Mouse (Mus musculus) erythroblast, embryonic 14.5 days (primary cell): ENCODE results near the gene Yae1d1. TPM values are rescaled to one million over a fixed set of nuclear protein-coding genes. Genes with fewer than 3 reads are reported as not detected.
"Not testable (repeated sequence)": the region's sequence is repeated elsewhere in the genome, so short reads cannot be mapped to it uniquely, and the experiment has no call there.

Experiments
- H3K27me3 ChIP-seq: 2 replicates; pipeline ENCODE4 v1.6.1; 2012; ENCODE audit warnings: inconsistent platforms; ENCODE audit not compliant: control insufficient read depth
- H3K36me3 ChIP-seq: 2 replicates; pipeline ENCODE4 v1.6.1; 2012; ENCODE audit warnings: mild to moderate bottlenecking, inconsistent platforms; ENCODE audit not compliant: control insufficient read depth
- H3K4me1 ChIP-seq: 2 replicates; pipeline ENCODE4 v1.6.1; 2012; ENCODE audit warnings: inconsistent platforms; ENCODE audit not compliant: control insufficient read depth
- H3K4me3 ChIP-seq: replicated peaks from 2 replicates; pipeline ENCODE3; 2012; ENCODE audit warnings: moderate library complexity, mild to moderate bottlenecking, inconsistent platforms
- H3K9me3 ChIP-seq: 2 replicates; pipeline ENCODE4 v1.6.1; 2012; ENCODE audit warnings: low read length, inconsistent platforms, mixed read lengths; ENCODE audit not compliant: control insufficient read depth
- GATA1 ChIP-seq: IDR thresholded peaks from 2 replicates; pipeline ENCODE4 v1.6.1; 2012; ENCODE audit warnings: low read length, inconsistent platforms, mixed read lengths
- TAL1 ChIP-seq: IDR thresholded peaks from 3 replicates; pipeline ENCODE4 v1.6.1; 2012; ENCODE audit warnings: low read length, inconsistent platforms, mixed read lengths
- polyA plus RNA-seq: library from polyadenylated mRNA; stranded (reverse); fragments of >175 nt; gene quantifications from 2 replicates; pipeline ENCODE4 v1.2.3, GENCODE M21; 2012

The Yae1d1 gene
- polyA plus RNA-seq, 1 experiment, result 0.39 TPM

DNA sequence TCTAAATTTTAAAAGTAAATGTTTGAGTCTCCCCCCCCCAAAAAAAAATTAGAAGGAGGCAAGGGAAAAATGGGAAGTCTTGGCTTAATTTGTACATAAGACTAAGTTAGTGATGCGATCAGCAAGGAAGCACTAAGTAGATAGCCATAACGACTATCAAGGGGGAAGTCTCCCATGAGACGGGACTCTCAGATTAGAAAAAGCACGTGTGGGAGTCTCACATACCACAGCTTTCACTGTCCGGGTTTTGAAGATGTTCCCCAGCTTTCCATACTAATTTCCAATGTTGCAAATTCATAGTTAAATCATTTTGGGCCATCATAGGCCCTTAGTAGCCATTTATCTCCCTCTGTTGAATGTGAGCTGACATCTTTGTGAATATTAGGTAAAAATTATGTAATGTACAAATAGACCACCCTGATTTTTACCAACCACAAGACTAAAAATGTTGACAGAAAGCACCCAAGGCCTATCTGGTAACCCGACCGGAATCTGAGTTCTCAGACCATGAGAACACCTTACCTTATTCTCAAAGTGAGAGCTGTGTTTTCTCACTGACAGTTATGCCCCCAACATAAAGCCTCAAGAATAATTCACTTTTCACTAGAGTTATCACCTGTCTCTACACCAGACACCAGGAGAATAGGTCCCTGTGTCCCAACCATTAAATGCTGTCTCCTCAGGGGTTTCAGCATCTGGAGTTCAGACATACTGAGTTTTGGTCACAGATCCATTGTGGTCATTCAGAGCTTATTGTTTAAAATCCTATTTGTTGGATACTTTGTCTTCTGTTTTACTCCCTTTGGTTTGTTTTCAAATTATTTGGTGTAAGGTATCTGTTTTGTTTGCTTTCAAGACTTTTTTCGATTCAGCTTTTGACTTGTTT, 16.1 kb downstream of the Yae1d1 start:
- Histone ChIP-seq H3K4me3 (no peak overlapping the region), H3K27me3 (peaks cover 3% of the 10 kb centered on the region; the same call in 1 of the 2 replicates), H3K36me3 (no peaks in the 10 kb centered on the region), H3K4me1 (no peaks in the 10 kb centered on the region), H3K9me3 (no peaks in the 10 kb centered on the region)
- no peak for TF ChIP-seq GATA1
- TF ChIP-seq TAL1, result no peak

DNA sequence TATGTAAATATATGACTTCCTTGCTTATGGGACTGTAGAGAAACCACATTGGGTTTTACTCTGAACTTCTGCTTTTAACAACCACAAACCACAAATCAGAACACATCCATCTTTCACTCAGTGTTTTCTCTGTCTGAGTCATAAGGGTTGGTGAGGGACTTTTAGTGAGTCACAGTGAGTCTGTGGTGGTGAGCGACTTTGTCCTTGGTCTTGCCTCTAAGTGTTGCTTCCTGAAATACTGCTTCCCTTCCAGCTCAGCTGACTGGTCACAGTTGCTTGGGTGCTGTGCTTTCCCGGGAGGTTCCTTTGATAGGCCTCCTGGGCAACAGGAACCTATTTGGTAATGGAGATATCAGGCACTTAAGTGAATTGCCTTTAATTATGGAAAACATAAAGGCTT, 17.3 kb downstream of the Yae1d1 start:
- H3K4me1 ChIP-seq, result no peaks in the 10 kb centered on the region
- no peak overlapping the region for H3K4me3 ChIP-seq
- H3K27me3 ChIP-seq, result peaks cover 3% of the 10 kb centered on the region; the same call in 1 of the 2 replicates
- H3K9me3 ChIP-seq, result no peaks in the 10 kb centered on the region
- TF ChIP-seq GATA1 (no peak), TAL1 (no peak)
- no peaks in the 10 kb centered on the region for H3K36me3 ChIP-seq

- Histone ChIP-seq H3K4me1 (no peaks in the 10 kb centered on the region), H3K36me3 (no peaks in the 10 kb centered on the region), H3K4me3 (no peak overlapping the region), H3K27me3 (peaks cover 3% of the 10 kb centered on the region; the same call in 1 of the 2 replicates), H3K9me3 (no peaks in the 10 kb centered on the region)
- TF ChIP-seq TAL1 (no peak), GATA1 (no peak)
Measured at GRCm38 (mm10) chr13:17975457-17975856, 17.7 kb downstream of the Yae1d1 start.

DNA sequence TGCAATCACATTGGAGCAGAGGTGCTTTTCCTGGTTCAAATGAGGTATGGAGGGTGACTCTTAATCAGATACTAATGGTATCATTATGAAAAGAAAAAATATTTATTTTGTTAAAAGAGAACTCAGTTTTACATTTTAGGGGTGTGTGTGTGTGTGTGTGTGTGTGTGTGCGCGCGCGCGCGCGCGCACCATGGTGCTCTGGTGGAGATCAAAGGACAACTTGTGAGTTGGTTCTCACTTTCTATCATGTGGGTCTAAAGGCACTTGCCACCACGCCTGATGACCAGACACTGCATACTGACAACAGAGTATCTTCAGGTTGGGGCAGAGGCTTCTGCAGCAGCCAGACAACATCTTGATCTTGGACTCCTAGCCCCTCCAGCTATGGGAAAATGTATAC, 18.4 kb downstream of the Yae1d1 start:
- Histone ChIP-seq H3K36me3 (no peaks in the 10 kb centered on the region), H3K9me3 (no peaks in the 10 kb centered on the region), H3K27me3 (peaks cover 3% of the 10 kb centered on the region; the same call in 1 of the 2 replicates), H3K4me1 (no peaks in the 10 kb centered on the region), H3K4me3 (no peak overlapping the region)
- TF ChIP-seq TAL1 (no peak), GATA1 (no peak)

DNA sequence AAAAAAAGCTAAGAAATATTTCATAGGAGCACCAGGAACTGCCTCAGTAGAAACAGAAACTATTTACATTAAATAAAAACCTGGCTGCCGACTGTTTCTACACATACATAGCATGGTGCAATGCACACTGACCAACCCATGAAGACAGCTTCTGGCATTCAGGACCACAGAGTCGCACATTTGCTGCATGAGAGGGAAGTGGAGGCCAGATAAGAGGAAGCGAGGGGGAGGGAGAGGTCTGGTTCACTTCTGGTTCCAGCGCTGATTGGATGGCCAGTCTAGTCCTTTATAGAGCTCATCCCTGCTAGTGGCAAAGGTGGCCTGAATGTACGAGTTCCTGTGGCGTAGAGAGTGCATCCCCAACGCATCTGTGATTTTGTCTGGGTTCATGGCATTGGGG, 32.5 kb downstream of the Yae1d1 start:
- no peak overlapping the region for H3K4me3 ChIP-seq
- no peaks in the 10 kb centered on the region for H3K36me3 ChIP-seq
- TF ChIP-seq GATA1 (no peak), TAL1 (no peak)
- H3K9me3 ChIP-seq, result no peaks in the 10 kb centered on the region
- H3K4me1 ChIP-seq, result no peaks in the 10 kb centered on the region
- no peaks in the 10 kb centered on the region for H3K27me3 ChIP-seq

DNA sequence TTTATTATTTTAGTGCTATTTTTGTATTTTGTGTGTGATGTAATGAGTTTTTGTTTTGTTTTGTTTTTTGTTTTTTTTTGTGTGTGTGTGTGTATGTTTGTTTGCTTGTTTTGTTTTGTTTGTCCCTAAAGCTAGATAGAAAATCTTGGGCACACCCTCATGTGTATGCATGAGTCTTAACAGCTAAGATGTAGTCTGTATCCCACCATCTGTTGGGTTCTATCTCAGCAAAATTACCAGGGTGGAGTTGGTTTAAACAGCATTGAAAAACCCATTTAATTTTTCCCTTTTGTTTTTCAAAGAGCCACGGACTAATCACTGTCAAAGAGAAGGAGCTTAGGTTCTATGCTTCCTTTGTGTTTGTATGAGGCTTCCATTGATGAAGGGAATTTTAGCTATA, 38.9 kb downstream of the Yae1d1 start:
- no peaks in the 10 kb centered on the region for H3K36me3 ChIP-seq
- no peak overlapping the region for H3K4me3 ChIP-seq
- no peaks in the 10 kb centered on the region for H3K9me3 ChIP-seq
- no peaks in the 10 kb centered on the region for H3K4me1 ChIP-seq
- TF ChIP-seq TAL1, result no peak
- TF ChIP-seq GATA1, result no peak
- peaks cover 2% of the 10 kb centered on the region; the same call in 1 of the 2 replicates for H3K27me3 ChIP-seq

- not testable (repeated sequence) for H3K9me3 ChIP-seq, H3K4me1 ChIP-seq, H3K27me3 ChIP-seq, H3K4me3 ChIP-seq, H3K36me3 ChIP-seq
Measured at GRCm38 (mm10) chr13:17950581-17950980, 42.6 kb downstream of the Yae1d1 start.

GRCm38 (mm10) chr13:17949555-17949954, 43.6 kb downstream of the Yae1d1 start:
- peaks cover 2% of the 10 kb centered on the region; the same call in 1 of the 2 replicates for H3K27me3 ChIP-seq
- H3K4me3 ChIP-seq, result no peak overlapping the region
- no peaks in the 10 kb centered on the region for H3K36me3 ChIP-seq
- TF ChIP-seq GATA1 (no peak), TAL1 (no peak)
- peaks cover 2% of the 10 kb centered on the region for H3K4me1 ChIP-seq
- H3K9me3 ChIP-seq, result no peaks in the 10 kb centered on the region

DNA sequence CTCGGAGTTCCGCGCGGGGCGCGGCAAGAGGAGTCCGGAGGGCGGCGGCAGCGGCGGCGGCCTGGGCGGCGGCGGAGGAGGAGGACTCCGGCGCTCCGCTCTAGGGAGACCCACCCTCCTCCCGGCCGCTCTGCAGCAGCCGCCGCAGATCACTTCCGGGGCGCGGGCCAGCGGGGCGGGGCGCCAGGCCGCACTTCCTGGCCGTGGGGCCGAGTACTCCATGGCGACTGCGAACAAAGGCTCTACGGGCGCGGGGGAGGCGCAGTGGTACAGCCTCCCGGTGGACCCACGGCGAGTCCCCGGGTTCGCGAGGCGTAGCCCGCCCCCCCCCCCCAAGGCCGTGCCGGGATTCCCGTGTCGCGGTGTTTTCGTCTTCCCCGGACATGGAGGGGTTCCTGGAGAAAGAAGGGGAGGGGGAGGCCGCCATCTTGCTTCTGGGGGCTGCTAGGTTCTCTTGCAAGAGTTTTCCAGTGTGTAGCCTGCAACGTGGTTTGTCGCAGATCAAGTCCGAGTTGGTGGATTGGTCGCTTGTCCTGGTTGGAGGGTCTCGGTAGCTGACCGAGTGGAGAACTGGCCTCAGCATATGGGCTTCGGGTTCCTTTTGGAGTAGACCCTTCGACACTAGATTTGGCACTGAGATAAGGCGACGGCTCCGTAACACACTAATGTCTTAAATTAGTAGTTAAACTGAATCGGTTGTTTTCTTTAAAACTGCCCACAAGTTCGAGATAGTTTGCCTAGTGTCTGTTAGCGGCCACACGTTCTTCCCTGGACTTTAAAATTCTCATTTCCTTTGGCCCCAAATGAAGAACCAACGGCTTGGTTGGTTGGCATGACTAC, 48.9 kb downstream of the Yae1d1 start, which contains the start of gene Rala:
Gene Rala, minus strand, starts transcription at position 162 of the 840 bp plus-strand sequence.
- TF ChIP-seq TAL1 (no peak), GATA1 (peak; percentile 50)

More for the DNA sequence above, 48.9 kb downstream of the Yae1d1 start, which contains the start of gene Rala:
- peaks cover 16% of the 10 kb centered on the region for H3K27me3 ChIP-seq
- no peaks in the 10 kb centered on the region for H3K9me3 ChIP-seq
- H3K4me3 ChIP-seq, result peak within 1 kb of the TSS; percentile 82
- H3K36me3 ChIP-seq, result no peaks in the 10 kb centered on the region
- H3K4me1 ChIP-seq, result peaks cover 16% of the 10 kb centered on the region
